Mouse (Mus musculus): ENCODE results near the gene Zg16. TPM values are rescaled to one million over a fixed set of nuclear protein-coding genes. Genes with fewer than 3 reads are reported as not detected.
"Not testable (repeated sequence)": the region's sequence is repeated elsewhere in the genome, so short reads cannot be mapped to it uniquely, and the experiment has no call there.

Gene Zg16
- total RNA-seq (2021): not detected
- long read RNA-seq, experiment 1: 0 reads
- long read RNA-seq, experiment 2: 0 reads

DNA sequence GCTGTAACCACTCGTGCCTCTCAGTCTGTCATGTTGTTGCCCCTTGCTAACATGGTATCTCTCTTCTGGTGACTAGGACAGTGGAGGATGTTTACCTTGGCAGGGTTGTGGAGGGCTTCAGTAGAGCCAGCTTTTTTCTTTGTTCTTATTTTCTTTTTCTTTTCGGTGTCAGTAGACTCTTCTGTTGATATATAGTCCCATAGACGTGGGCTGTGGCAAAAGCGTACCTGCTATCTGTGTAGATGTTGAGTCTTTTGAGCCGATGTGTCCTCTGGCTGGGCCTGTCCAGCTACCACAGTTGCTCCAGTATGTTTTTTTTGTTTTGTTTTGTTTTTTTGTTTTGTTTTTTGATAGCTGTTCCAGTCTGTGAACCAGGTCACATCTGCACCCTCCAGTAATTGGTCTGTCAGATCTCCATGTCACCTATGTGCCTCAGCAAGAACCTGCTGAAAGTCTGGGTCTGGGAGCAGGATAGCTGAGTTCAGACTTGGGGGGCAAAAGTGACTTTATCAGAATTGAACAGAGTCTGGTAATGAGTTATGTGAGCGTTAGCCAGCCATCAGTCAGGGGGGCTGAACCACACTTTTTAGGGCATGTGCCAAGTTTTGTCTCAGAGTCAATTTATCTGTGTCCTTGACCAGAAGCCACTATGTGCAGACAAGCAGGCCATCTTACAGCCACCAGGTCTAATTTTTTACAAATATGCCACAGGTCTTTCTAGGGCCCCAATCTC lies at the start of gene Zg16:
Gene Zg16, minus strand, starts transcription at position 51 of the 733 bp plus-strand sequence.
- not testable (repeated sequence) for DNase-seq (ENCODE audit: low spot score in 2 of 2)

DNA sequence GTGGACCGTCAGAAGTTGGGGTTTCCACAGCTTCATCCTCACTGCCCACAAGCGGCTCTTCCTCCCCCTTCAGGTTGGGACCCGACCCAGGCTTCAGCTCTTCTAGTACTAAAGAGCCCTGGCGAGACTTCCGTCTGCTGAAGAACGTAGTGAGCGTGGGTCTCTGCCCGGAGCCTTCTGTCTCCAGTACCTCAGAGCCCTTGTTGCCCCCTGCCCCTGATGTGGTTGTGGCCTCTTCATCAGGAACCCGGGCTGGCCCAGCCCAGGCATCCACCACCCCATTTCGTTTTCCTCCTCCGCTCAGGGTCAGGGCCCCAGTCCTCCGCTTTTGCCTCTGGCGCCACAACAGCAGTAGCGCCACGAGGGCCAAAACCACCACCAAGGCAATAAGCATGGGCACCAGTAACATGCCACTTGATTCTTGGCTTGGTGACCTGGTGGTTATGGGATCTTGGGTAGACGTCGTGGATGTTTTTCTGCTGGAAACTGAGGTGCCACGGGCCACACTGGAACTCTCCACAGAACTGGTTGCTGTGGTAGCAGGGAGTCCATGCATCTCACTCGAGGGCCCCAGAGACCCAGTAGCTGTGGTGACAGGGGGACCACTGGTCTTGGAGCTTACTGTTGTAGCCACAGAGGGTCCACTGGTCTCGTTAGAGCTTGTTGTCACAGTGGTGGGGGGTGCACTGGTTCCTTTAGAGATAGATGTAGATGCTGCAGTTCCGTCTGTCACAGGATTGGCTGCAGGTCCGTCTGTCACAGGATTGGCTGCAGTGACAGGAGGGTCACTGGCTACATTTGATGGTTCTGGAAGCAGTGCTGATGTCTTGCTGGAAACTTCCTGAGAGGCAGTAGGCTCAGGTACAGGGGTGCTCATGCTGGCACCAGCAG lies 49.3 kb upstream of the Zg16 start:
- DNase-seq (ENCODE audit: low spot score in 2 of 2): no peak

DNA sequence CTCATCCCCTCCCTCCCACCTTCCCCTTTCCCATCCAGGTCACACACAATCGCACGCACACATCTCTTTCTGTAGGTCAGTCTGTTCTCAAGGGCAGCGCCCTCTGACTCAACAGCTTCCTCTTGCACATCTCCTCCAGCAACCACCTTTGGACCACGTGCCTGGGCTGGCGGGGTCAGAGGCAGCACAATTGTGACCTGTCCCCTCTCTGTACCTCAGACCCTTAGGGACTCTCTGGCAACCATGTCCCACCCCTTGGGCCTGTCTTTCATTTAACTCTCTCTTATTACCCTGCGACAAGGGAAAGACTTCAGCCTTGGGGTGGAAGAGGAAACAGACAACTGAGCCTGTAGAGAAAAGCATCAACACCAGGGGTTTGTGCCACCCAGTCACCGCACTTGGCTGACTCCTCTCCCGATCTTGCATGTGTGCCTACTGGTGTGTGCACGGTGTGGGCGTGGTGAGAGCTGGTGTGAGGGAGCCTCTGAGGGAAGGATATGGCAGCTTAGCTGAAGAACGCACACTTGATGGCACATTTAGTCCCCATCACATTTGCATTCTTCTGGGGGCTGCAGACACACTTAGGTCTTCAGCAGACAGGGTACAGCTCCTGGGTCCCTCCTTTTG lies 47.8 kb upstream of the Zg16 start:
- DNase-seq (ENCODE audit: low spot score in 2 of 2): no peak

DNA sequence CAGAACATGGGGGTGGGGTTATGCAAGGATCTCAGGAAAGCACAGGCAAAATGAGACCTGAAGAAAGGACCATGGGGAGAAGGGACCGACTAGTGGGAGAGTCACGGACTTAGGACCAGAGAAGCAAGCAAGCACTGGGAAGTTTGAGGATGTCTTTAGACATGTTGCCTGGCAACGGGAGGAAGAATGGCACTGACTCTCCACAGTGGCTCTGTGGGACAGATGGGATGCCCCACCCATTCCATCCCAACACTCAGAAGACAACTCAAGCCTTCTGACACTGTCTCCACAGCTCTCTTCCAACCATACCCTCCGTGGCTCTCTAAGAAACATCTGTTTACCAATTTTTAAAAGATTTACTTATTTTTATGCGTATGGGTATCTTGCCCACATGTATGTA lies 46.0 kb upstream of the Zg16 start:
- no peak for DNase-seq (ENCODE audit: low spot score in 2 of 2)

DNA sequence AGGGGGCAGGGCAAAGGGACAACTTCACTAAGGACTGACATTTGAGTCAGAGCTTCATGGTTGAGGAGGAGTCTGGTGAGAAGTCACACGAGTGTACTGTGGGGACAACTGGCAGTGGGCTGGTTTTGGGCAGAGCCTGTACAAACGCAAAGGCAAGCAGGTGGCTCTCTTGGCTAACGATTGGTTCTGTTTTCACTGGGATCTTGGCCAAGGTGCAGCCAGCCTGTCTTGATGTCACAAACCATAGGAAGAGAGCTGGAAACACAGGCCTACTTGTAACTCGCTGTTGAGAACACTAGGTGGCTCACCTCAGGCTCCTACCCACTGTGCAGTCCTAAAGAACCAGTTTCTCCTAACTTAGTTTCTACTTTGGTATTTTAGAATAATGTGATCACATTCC lies 42.5 kb upstream of the Zg16 start:
- no peak for DNase-seq (ENCODE audit: low spot score in 2 of 2)

DNA sequence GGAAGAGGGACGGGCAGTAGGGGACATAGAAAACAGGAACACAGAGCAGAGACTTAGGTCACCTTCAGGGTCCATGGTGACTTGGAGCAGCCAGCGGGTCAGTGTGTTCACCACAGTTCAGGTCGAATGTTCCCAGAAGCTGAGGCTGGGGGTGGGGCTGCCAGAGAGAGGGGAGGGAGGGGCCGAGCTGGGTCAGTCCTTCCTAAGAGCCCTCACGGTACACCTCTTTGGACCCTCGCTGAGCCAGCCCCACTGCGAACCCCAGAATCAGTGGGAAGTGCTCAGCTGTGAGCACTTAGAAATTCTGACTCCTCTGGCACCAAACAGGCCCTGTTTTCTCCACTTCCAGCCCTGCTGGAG lies 34.8 kb upstream of the Zg16 start, which contains the start of gene Qprt:
Gene Qprt, minus strand, starts transcription at position 316 of the 360 bp plus-strand sequence.
- no peak for DNase-seq (ENCODE audit: low spot score in 2 of 2)

DNA sequence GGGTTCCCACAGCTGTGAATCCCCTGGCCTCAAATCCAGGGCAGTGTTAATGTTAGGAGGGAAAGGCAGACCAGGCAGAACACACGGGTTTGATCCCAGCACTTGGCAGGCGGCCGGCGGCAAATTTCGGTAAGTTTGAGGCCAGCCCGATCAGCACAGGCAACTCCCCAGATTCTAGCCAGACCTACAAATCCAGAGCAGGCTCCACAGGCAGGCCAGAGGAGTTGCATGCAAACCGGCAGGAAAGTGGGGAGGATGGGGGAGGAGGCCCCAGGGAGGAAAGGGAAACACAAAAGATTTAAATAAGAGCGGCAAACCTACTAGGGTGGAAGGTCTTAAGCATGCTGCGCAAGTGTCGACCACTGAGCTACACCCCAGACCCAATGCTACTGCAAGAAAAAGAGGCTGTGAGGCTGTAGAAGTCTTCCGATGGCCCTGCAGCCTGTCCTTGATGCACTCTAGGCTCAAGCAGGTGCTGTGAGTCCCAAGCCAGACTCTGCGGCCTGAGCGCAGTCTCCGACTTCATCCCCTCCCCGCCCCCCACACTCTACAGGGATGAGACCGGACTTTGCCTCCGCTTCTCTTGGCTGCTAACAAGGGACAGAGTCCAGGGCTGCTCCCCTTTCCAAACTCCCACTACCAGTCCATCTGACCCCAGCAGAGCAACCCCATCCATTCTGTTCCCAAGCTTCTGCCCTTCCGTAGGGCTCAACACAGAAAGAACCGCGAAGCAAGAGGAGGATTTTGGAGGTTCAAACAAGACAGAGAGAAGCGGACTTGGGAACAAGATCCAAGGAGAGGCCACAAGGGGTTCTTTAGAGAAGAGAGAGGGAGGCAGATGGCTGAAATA lies 34.2 kb upstream of the Zg16 start:
- DNase-seq (ENCODE audit: low spot score in 2 of 2): no peak

DNA sequence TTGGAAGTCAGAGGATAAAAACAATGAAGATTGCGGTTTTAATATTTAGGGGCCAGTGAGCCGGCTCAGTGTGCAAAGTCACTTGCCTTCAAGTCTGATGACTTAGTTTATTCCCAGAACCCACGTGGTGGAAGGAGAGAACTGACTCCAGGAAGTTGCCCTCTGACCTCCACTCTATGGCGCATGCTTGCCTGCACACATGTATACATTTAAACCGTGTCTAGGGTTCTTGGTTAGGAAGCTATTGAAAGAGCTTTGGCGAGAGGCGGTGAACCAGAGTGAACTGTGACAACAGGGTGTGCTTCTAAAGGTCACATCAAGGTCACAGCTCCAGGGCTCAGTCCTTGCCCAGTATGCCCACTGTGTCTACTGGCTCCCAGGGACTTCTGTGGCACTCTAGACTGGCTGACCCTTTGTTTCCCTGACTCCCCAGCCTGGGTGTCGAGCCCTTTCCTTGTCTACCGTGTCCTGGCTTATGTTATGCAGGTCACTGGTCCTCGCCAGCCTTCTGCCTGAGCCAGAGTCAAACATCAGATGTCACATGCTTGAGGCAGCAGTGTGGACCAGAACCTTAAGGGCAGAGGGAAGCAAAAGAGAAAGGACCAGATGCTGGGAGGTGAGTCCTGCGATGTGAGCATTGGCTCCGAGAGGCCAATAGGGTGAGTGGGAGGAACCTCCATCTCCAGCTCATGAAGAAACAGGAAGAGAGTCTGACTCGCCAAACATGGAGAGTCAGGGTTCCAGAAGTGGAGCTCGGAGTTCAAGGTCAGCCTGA lies 31.7 kb upstream of the Zg16 start:
- no peak for DNase-seq (ENCODE audit: low spot score in 2 of 2)

DNA sequence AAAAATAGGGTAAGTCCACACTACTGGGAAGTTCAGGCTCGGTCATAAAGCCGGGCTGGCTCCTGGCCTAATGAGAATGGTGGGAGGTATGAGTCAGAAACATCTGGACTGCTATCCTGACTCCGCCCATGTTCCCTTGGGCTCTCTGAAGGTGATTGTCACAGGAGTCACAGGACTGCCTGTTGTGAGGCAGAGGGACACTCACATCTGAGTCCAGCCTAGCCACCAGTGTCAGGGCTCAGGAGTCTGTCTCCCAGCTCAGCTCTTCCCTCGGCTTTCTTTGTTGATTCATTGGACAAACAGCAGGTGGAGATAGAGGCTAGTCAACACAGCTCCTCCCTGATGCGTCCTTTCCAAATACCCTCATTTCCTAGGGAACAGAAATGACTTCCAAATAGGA lies 30.8 kb upstream of the Zg16 start:
- peak in 1 of 2 experiments; percentile 25 for DNase-seq (ENCODE audit: low spot score in 2 of 2)

DNA sequence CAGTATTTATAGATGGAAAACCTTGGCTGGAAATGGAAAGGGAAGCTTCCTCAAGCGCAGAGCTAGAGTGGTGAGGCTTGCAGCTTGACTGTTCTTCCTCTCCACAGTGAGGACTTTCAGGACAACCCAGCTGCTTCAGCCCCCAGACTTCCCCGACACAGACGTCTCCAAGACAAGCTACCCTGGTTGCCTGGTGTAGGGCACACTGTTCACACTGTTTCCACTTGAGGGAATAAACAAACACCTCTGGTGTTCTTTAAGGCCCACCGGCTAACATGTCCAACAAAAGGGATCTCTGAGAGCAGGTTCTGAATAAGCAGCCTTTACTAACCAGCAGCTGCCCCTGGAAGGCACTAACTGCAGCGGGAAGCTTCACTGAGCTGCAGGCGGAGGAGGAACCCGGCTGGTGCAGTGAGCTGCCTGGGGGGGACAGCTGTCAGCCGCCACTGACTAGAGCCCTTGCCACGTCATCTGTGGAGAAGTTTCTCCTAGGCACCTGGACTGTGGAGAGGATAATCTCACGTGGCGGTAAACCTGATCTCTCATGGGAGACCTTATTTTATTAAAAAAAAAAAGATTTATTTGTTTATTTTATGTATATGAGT lies 29.3 kb upstream of the Zg16 start:
- DNase-seq (ENCODE audit: low spot score in 2 of 2): no peak

DNA sequence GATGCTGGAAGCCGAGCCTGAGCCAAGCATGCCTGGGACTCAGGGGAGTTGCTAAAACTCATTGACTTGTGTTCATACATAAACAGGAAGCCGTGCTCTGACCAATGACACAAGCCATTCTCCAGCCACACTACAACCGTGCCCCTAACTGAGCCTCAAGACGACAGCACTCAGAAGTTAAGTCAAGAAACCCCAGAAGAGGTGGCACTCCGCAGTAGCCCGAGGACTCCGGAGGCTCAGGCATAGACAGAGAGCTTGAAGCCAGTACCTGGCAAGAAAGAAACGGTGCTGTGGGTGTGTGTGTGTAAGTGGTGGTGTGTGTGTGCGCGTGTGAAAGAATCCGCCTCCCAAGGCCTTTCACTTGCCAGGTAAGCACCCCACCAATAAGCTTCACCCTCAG lies 27.8 kb upstream of the Zg16 start:
- no peak for DNase-seq (ENCODE audit: low spot score in 2 of 2)

DNA sequence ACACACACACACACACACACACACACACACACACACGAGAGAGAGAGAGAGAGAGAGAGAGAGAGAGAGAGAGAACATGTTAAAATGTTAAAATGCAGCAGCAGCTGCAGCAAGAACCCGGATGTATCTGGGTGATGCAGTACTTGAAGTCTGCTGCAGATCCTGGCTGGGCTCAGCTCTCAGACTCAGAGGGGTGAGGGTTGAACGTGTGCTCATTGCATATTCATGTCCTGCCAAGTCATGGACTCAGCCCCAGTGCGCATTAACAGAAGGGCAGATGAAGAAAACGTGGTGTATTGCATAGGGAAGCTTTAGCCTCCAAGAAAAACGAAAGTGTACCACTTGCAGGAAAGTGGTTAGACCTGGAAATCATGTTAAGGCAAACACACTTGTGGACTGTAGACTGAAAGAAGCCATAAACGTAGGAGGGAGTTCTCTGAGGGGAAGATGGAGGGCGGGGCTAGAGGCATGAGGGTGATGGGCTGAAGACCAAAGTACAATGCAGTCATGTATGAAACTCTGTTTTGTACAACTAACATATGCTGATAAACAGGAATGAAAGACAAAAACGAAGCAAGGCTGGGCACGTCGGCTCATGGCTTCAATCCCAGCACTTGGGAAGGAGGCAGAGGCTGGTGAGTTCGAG lies 26.6 kb upstream of the Zg16 start:
- DNase-seq (ENCODE audit: low spot score in 2 of 2): no peak

DNA sequence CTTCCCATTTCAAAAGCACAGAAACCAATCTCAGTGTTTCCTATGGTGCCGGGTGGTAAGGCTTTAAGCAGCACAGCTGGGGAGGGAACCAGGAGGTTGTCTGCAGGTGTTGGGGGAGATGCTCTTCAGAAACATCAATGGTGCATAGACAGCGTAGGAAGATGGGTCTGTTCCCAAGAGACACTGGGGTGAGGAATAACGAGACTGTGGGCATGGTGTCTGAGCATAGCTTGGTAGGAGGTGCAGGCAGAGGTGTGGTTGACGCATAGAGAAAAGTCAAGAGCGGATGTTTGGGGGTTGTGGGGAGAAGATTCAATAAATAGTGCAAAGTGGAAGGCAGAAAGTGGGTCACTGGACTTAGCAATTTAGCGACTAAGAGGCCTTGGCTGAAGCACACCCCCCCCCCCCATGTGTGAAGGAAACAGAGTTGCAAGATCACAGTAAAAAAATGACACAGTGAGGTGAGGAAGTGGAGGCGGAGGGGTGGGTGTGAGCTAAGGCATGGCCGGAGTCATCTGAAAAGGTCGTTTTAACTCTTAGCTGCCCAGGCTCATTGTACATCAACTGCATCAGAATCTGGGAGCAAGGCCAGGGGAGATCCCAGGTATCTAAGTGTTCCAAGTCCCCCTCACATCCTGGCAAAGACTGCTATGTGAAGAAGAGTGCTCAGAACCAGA lies 25.9 kb upstream of the Zg16 start:
- no peak for DNase-seq (ENCODE audit: low spot score in 2 of 2)

DNA sequence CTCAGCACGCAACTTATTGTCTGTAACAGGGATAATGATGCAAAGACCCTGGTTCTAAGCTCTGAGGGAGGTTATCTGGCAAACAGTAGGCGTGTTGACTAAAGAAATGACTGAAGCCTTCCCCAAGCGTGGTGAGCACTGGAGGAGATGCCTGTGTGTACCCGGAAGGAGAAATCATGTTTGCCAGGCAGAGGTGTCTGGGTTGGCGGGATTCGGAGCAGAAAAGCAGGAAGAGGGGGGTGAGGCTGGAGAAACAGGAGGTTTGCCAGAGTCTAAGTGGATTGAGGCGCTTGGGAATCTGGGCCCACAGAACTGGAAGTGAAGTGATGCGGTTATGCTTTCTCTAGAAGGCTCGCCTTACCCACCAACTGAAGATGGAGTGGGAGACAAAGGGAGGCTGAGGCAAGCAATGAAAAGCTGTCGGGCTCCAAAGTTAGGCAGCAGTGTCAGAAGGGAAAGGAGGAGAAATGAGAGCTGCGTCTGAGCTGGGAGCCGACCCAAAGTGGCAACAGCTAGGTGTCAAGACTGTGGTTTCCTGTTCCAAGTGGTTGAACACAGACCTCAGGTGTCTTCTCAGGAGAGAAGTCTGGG lies 25.2 kb upstream of the Zg16 start:
- no peak for DNase-seq (ENCODE audit: low spot score in 2 of 2)

DNA sequence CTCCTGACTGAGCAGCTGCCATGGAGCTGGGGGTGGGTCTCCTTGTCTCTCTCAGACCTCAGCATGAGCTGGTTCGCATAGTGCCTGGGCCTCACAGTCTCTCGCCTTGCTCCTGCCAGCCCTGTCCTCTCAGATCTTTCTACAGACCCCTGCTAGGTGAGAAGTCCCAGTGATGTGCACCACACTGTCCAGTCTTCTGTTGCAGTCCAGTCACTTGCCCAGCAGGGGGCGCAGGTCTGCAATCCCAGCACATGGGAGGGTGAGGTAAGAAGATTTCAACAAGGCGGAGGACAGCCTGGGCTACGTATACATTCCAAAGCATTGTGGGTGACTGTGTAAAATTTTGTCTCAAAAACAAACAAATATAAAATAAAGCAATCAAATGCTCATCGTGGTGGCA lies 24.3 kb upstream of the Zg16 start:
- DNase-seq (ENCODE audit: low spot score in 2 of 2): peak; percentile 43 to 62

DNA sequence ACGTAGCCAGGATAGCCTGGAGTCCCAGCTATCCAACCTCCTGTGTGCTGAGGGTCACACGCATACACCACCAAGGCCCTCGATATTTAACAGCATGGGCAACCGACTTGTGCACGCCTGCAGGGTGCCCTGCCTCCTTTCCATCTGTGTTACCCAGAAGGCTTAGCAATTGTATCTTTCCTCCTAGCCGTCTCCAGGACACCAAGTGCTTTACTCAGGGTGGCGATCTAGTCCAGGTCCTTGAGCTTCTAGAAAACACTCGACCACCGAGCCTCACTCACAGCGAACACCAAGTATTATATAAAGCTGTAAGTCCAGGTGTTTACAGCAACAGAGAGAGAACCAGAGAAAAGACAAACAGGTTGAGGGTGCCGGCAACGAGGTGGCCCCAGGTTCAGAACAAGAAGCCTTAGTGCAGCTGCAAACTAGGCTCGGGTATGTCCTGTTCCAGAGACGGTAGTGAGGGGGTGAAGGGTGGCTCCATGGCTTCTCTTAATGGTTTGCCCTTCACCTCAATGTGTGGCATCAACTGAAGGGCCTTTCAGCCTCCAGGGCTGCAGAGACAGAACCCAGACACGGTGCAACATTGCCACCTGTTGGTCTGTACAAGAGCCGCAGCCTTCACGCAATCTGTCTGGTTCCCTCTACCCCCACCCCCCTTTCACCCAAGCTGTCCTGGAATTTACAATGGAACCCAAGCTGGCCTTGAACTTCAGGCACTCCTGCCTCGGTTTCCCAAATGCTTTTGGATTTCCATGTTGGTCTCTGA lies 23.3 kb upstream of the Zg16 start:
- peak; percentile 65 for DNase-seq (ENCODE audit: low spot score in 2 of 2)

DNA sequence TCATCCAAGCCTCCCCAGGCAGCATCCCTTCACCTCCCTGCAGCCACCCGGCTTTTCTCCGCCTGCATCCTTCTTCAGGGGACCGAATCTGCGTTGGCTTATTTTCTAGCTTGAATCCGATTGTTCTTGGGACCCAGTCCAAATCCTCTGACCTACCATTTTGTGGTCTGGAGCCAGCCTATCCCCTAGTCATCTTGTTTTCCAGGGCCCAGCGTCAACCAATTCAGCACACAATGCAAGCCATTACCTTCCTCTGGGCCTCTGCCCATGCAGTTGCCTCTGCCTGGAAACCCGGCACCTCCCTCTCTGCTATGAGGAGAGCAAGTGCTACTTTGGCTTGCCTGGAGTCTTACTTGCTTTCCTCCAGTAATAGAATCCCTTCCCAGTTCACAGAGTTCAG lies 18.4 kb upstream of the Zg16 start:
- DNase-seq (ENCODE audit: low spot score in 2 of 2): no peak
